Mouse (Mus musculus): ENCODE results near the gene Ttc8.

- TF ChIP-seq CTCF (IDR thresholded peaks at IDR 0.05; ENCODE audit: extremely low read depth, insufficient read depth, low read length) (no peak), POLR2A (IDR thresholded peaks at IDR 0.05; ENCODE audit: extremely low read depth, insufficient read depth, low read length) (no peak)
Observed at GRCm38 (mm10) chr12:98910096-98910495, 10.3 kb upstream of the Ttc8 start.
